Mouse (Mus musculus) forebrain, embryonic 13.5 days (tissue): ENCODE measurements at regions not wholly inside any gene's neighbourhood (a gene's known extent, or its start where the extent isn't known, plus 50 kb on each side); places are given as distances from the start of the nearest gene placed in this dataset.
A peak's percentile ranks its signal among the peaks of the same experiment; 100 is the strongest.
"Not testable (repeated sequence)": the region's sequence is repeated elsewhere in the genome, so short reads cannot be mapped to it uniquely, and the experiment has no call there.

Experiments used
- ATAC-seq: fragments of 200-750 bp; cut with Nextera tagmentation; 2 replicates; pipeline ENCODE4 v1.8.0; 2017
- H3K27ac ChIP-seq: fragments of 300-500 bp; sonication (generic); 2 replicates; pipeline ENCODE4 v1.5.1; 2015; ENCODE audit warnings: inconsistent platforms, mild to moderate bottlenecking, moderate library complexity
- H3K27me3 ChIP-seq: fragments of 300-500 bp; sonication (generic); 2 replicates; pipeline ENCODE4 v1.6.1; 2015; ENCODE audit warnings: mild to moderate bottlenecking, inconsistent platforms
- H3K36me3 ChIP-seq: fragments of 300-500 bp; sonication (generic); 2 replicates; pipeline ENCODE4 v1.6.1; 2015; ENCODE audit warnings: mild to moderate bottlenecking, inconsistent platforms; ENCODE audit not compliant: poor library complexity, severe bottlenecking
- H3K4me1 ChIP-seq: fragments of 300-500 bp; sonication (generic); 2 replicates; pipeline ENCODE4 v1.6.1; 2015; ENCODE audit warnings: inconsistent platforms
- H3K4me2 ChIP-seq: fragments of 300-500 bp; sonication (generic); 2 replicates; pipeline ENCODE4 v1.6.1; 2015; ENCODE audit warnings: inconsistent platforms, mild to moderate bottlenecking, moderate library complexity
- H3K4me3 ChIP-seq: fragments of 300-500 bp; sonication (generic); 2 replicates; pipeline ENCODE4 v1.5.1; 2015; ENCODE audit warnings: mild to moderate bottlenecking, inconsistent platforms
- H3K9ac ChIP-seq: fragments of 300-500 bp; sonication (generic); 2 replicates; pipeline ENCODE4 v1.6.1; 2015; ENCODE audit warnings: mild to moderate bottlenecking, inconsistent platforms
- H3K9me3 ChIP-seq: fragments of 300-500 bp; sonication (generic); replicated peaks from 2 replicates; pipeline ENCODE4 v1.6.1; 2016; ENCODE audit warnings: inconsistent platforms
- WGBS: fragments of 180-500 bp; shearing (Covaris S2); methylation state at CpG from one replicate; pipeline ENCODE4 v1.1.7; 2015; 5-methylcytosine and 5-hydroxymethylcytosine counted together

DNA sequence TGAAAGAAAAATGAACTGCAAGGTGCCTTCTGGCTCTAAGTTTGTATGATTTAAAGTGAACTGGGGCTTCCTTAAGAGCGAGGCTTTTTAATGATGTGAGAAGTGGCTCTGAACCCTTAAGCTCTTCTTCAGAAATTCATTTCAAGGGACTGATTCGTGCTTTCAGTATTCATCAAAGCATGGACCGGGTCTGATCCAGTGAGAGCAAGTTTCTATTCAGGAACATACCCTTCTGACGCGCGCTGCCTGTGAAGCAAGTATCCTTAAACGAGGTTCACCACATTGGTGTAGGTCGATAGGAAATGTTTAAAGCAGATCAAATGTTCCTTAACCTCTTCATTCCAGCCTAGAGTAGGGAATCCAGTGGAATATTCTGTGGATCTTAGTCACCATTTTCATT is 240.1 kb downstream of the Kctd12 start:
- WGBS, result 78% methylated on average over 8 of the region's 8 CpGs
- Histone ChIP-seq H3K36me3 (no peaks in the 10 kb centered on the region), H3K27me3 (no peaks in the 10 kb centered on the region), H3K27ac (no peak overlapping the region), H3K9ac (no peak overlapping the region), H3K4me1 (no peaks in the 10 kb centered on the region), H3K9me3 (no peaks in the 10 kb centered on the region), H3K4me2 (no peak overlapping the region), H3K4me3 (no peak overlapping the region)
- ATAC-seq, result no peak

DNA sequence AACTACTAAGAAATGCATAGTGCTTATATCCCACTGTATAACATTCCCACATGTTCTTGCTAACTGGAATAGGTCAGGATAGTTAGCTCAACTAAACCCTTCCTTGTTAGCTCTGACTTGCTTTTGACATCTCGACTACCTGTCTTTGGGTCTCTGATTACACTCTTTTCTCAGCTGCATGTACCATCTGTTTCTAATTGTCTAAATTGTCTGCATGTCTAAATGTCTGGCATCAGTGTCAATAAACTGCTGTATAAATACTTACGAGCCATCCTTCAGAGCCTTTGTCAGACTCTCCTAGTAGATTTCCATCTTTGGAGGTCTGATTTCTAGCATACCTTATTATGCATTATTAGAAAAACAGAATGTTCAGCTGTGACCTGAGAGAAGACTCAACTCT is 245.8 kb downstream of the Kctd12 start:
- Histone ChIP-seq H3K9ac (no peak overlapping the region), H3K27me3 (no peaks in the 10 kb centered on the region), H3K36me3 (no peaks in the 10 kb centered on the region), H3K9me3 (no peaks in the 10 kb centered on the region), H3K4me3 (no peak overlapping the region), H3K4me1 (no peaks in the 10 kb centered on the region), H3K27ac (no peak overlapping the region), H3K4me2 (no peak overlapping the region)
- ATAC-seq, result no peak
- 77% methylated on average over 2 of the region's 2 CpGs for WGBS

DNA sequence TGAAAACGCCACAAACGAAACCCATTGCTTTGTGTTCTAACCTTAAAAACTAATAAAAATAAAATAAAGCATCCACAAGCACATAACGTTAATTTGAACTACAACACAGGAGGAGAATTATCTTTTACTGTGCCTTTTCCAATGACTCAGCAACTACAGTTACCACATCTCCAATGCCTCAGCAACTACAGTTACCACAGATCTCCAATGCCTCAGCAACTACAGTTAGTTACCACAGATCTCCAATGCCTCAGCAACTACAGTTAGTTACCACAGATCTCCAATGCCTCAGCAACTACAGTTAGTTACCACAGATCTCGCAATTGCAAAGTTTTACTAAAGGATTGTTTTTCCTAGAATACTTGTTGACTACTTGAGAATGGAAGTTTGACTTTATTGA is 248.7 kb downstream of the Kctd12 start:
- 95% methylated on average over 4 of the region's 4 CpGs for WGBS
- not testable (repeated sequence) for H3K27me3 ChIP-seq, H3K4me2 ChIP-seq, H3K27ac ChIP-seq, H3K36me3 ChIP-seq, H3K9me3 ChIP-seq, H3K4me3 ChIP-seq, ATAC-seq, H3K4me1 ChIP-seq, H3K9ac ChIP-seq

DNA sequence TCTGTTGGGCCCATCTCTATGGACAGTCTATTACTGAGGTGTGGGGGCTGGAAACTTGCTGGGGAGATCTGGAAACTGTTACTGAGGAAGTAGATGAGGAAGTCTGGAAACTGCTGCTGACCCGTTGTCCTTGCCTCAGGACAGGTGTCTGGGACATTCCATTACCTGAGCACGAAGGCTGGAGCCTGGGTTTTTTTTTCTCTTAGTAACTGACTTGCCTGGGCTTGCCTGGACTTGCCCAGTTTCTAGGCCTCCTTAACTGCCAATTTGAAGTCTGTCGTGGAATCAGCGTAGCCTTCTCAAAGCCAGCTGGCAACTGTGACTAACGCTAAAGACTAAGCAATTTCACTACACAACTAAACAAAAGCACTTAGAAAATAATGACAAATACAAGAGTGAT is 250.7 kb downstream of the Kctd12 start:
- WGBS, result 73% methylated on average over 5 of the region's 5 CpGs
- no peaks in the 10 kb centered on the region for H3K4me1 ChIP-seq
- H3K27ac ChIP-seq, result no peak overlapping the region
- no peaks in the 10 kb centered on the region for H3K9me3 ChIP-seq
- no peaks in the 10 kb centered on the region for H3K36me3 ChIP-seq
- no peaks in the 10 kb centered on the region for H3K27me3 ChIP-seq
- no peak for ATAC-seq
- H3K9ac ChIP-seq, result no peak overlapping the region
- H3K4me2 ChIP-seq, result no peak overlapping the region
- H3K4me3 ChIP-seq, result no peak overlapping the region

GRCm38 (mm10) chr14:102722633-102723032 is 259.8 kb downstream of the Kctd12 start:
- no peaks in the 10 kb centered on the region for H3K9me3 ChIP-seq
- H3K27ac ChIP-seq, result no peak overlapping the region
- no peak overlapping the region for H3K4me3 ChIP-seq
- H3K27me3 ChIP-seq, result no peaks in the 10 kb centered on the region
- no peak overlapping the region for H3K9ac ChIP-seq
- no peaks in the 10 kb centered on the region for H3K4me1 ChIP-seq
- 59% methylated on average over 2 of the region's 2 CpGs for WGBS
- no peaks in the 10 kb centered on the region for H3K36me3 ChIP-seq
- no peak overlapping the region for H3K4me2 ChIP-seq
- no peak for ATAC-seq

- H3K4me3 ChIP-seq, result no peak overlapping the region
- no peak for ATAC-seq
- H3K9ac ChIP-seq, result no peak overlapping the region
- no peaks in the 10 kb centered on the region for H3K9me3 ChIP-seq
- no peaks in the 10 kb centered on the region for H3K4me1 ChIP-seq
- H3K27ac ChIP-seq, result no peak overlapping the region
- no peaks in the 10 kb centered on the region for H3K27me3 ChIP-seq
- no peaks in the 10 kb centered on the region for H3K36me3 ChIP-seq
- 85% methylated on average over 2 of the region's 2 CpGs for WGBS
- no peak overlapping the region for H3K4me2 ChIP-seq
These were observed 263.9 kb downstream of the Kctd12 start for GRCm38 (mm10) chr14:102718558-102718957.

DNA sequence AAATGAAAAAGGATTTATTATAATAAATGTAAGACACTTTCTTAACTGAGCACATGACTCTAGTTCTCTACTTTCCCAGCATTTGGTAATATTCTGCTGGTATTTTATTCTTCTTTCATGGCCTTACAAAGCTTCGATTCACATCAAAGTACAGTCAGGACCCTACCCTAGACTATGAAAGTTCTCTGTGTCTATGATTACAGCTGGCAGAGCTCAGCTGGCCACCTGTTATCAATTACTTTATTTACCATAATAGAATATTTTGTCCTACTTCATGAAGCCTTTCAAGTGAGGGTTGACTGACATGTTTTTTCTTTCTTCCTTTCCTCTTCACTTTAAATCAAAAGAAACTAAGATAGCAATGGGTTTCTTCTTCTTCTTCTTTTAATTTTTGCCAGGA is 269.8 kb downstream of the Kctd12 start:
- no peaks in the 10 kb centered on the region for H3K27me3 ChIP-seq
- no peak overlapping the region for H3K4me3 ChIP-seq
- ATAC-seq, result no peak
- no peaks in the 10 kb centered on the region for H3K36me3 ChIP-seq
- no peak overlapping the region for H3K9ac ChIP-seq
- WGBS, result 81% methylated on average over 1 of the region's 1 CpGs
- H3K9me3 ChIP-seq, result no peaks in the 10 kb centered on the region
- no peak overlapping the region for H3K4me2 ChIP-seq
- H3K27ac ChIP-seq, result no peak overlapping the region
- no peaks in the 10 kb centered on the region for H3K4me1 ChIP-seq

GRCm38 (mm10) chr14:102706704-102707336 is 275.6 kb downstream of the Kctd12 start:
- H3K27me3 ChIP-seq, result no peaks in the 10 kb centered on the region
- whole genome bisulfite sequencing, result 88% methylated on average over 5 of the region's 5 CpGs
- no peaks in the 10 kb centered on the region for H3K36me3 ChIP-seq
- H3K27ac ChIP-seq, result no peak overlapping the region
- H3K9me3 ChIP-seq, result no peaks in the 10 kb centered on the region
- no peak overlapping the region for H3K4me2 ChIP-seq
- H3K4me3 ChIP-seq, result no peak overlapping the region
- no peaks in the 10 kb centered on the region for H3K4me1 ChIP-seq
- ATAC-seq, result no peak
- no peak overlapping the region for H3K9ac ChIP-seq

DNA sequence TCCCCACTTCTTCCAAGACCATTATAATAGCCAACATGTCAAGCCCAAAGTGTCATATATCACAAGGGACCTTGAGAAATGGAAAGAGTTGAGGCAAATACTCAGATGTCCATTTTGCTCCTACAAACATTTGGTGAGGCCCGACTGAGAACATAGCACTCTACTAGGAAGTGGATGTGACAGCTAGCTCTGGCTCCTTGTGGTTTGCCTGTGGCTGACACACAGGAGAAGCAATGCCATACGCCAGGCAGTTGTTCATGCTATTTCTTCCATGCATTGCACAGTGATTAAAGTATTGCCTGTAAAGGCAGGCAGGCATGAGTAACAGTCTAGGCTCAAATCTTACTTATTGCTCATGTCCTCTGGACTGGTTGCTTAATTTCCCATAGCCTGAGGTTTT is 281.3 kb downstream of the Kctd12 start:
- H3K9ac ChIP-seq, result no peak overlapping the region
- H3K36me3 ChIP-seq, result no peaks in the 10 kb centered on the region
- ATAC-seq, result no peak
- no peak overlapping the region for H3K27ac ChIP-seq
- no peaks in the 10 kb centered on the region for H3K27me3 ChIP-seq
- H3K4me1 ChIP-seq, result no peaks in the 10 kb centered on the region
- no peaks in the 10 kb centered on the region for H3K9me3 ChIP-seq
- no peak overlapping the region for H3K4me3 ChIP-seq
- 79% methylated on average over 2 of the region's 2 CpGs for WGBS
- H3K4me2 ChIP-seq, result no peak overlapping the region

DNA sequence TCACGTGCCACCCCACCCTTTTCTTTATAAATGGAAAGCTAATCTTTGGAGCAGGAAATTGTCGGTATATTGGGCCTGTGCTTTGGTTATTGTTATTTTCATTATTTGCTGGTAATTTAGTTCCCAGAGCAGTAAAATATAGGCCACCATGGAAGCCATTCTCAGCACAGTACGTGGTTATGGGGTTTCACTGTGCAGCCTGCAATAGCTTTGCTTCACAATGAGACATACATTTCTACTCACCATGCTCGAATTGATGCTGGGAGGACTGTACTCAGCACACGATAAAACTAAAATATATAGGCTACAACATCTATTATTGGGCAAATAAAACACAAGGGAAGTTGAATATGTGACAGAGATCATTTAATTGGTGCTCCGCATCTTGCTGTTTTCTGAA is 282.0 kb downstream of the Kctd12 start:
- Histone ChIP-seq H3K27me3 (no peaks in the 10 kb centered on the region), H3K36me3 (no peaks in the 10 kb centered on the region), H3K4me3 (no peak overlapping the region), H3K4me1 (no peaks in the 10 kb centered on the region), H3K9me3 (no peaks in the 10 kb centered on the region), H3K27ac (no peak overlapping the region), H3K9ac (no peak overlapping the region), H3K4me2 (no peak overlapping the region)
- WGBS, result 79% methylated on average over 6 of the region's 6 CpGs
- ATAC-seq, result 0 out of 2 replicates have a peak, but pooled peaks have one; percentile 8

DNA sequence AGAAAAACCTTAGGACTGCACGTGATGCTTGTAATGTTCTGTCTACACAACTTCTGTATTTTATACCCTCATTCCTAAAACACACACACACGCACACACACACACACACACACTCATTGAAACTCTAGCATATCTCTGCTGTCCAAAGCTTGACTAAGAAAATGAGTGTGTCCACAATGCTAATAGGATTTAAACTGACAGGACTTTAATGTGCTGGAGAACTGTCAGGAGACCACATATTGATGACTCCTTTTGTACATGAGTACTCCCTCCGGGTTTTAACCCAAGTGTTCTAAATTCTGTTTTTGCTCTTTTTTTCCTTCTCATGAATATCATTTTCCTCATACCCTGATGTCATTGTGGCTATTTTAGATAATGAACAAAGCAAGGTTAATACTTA is 283.4 kb downstream of the Kctd12 start:
- no peak for ATAC-seq
- no peaks in the 10 kb centered on the region for H3K27me3 ChIP-seq
- no peaks in the 10 kb centered on the region for H3K36me3 ChIP-seq
- H3K27ac ChIP-seq, result no peak overlapping the region
- H3K9ac ChIP-seq, result no peak overlapping the region
- H3K9me3 ChIP-seq, result no peaks in the 10 kb centered on the region
- H3K4me1 ChIP-seq, result no peaks in the 10 kb centered on the region
- 81% methylated on average over 3 of the region's 3 CpGs for WGBS
- no peak overlapping the region for H3K4me3 ChIP-seq
- H3K4me2 ChIP-seq, result no peak overlapping the region

- no peak for ATAC-seq
- Histone ChIP-seq H3K4me3 (no peak overlapping the region), H3K36me3 (no peaks in the 10 kb centered on the region), H3K4me2 (no peak overlapping the region), H3K27ac (no peak overlapping the region), H3K9ac (no peak overlapping the region), H3K4me1 (no peaks in the 10 kb centered on the region), H3K9me3 (no peaks in the 10 kb centered on the region), H3K27me3 (no peaks in the 10 kb centered on the region)
- WGBS, result 67% methylated on average over 1 of the region's 1 CpGs
These were observed 295.6 kb downstream of the Kctd12 start for GRCm38 (mm10) chr14:102686791-102687190.

GRCm38 (mm10) chr14:102676582-102676981 is 305.9 kb downstream of the Kctd12 start:
- Histone ChIP-seq H3K4me2 (peak overlapping the region; percentile 4; the same call in 1 of the 2 replicates), H3K27me3 (peaks cover 2% of the 10 kb centered on the region; the same call in 1 of the 2 replicates), H3K36me3 (no peaks in the 10 kb centered on the region), H3K4me1 (peaks cover 12% of the 10 kb centered on the region; the same call in 1 of the 2 replicates), H3K9me3 (no peaks in the 10 kb centered on the region), H3K9ac (no peak overlapping the region), H3K27ac (no peak overlapping the region), H3K4me3 (no peak overlapping the region)
- WGBS, result 4% methylated on average over 5 of the region's 5 CpGs
- peak; percentile 76 for ATAC-seq
